Mouse (Mus musculus): ENCODE results near the gene Wdr26. TPM values are rescaled to one million over a fixed set of nuclear protein-coding genes. Genes with fewer than 3 reads are reported as not detected.
A peak's percentile ranks its signal among the peaks of the same experiment; 100 is the strongest.

Gene Wdr26
- polyA plus RNA-seq, 1 experiment = 16.0 TPM

GRCm38 (mm10) chr1:181245067-181245466 is 33.3 kb upstream of the Wdr26 start:
- no peak for DNase-seq (ENCODE audit: low read depth, low spot score)
- 91% methylated on average over 2 of the region's 2 CpGs for WGBS

DNA sequence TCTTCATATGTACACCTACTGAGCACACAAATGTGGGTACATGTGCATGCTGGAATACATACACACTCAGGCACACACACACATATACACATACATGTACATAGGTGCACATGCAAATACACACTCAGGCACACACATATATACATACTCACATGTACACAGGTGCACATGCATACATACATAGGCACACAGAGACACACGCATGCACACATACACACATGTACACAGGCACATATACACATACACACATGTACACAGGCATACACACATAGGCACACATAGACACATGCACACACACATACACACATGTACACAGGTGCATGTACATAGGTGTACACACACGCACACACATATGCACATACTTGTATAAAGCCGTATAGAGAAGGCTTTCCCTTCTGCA is 29.4 kb upstream of the Wdr26 start:
- 98% methylated on average over 3 of the region's 3 CpGs for WGBS

GRCm38 (mm10) chr1:181237332-181237731 is 25.5 kb upstream of the Wdr26 start:
- no peak for DNase-seq (ENCODE audit: low read depth, low spot score)
- WGBS = 54% methylated on average over 5 of the region's 5 CpGs

More for the DNA sequence above, 29.4 kb upstream of the Wdr26 start:
- no peak for DNase-seq (ENCODE audit: low read depth, low spot score)

DNA sequence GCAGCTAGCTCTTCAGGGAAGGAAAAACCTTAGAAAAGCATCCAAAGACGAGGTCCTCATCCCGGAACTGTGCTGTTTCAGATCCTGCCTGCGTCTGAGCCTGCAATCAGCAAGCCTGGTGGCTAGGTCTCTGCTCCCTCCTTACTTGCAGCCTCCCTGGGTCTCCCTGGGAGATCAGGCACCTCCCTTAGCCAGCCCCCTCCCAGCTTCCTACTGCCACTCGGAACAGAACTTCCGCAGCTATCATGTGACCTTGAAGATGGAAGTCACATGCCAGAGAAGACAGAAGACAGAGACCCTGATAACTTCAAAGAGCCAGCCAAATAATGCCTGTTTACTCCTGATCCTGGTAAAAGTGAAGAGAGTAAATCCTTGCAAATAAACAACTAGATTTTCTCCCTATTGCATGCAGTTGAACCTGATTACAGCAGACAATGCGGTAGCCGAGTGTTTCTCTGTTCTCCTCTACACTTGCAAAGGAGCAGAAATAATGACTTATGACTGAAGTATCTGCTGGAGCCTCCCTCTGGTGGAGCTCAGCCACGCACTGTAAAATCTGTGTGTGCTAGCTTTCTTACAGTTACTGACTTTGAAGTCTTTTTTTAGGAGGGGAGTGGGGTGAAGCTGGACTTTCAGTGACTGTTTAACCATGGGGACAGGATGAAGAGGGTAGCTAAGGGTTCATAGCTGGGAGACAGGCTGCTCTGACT is 22.7 kb upstream of the Wdr26 start:
- 50% methylated on average over 8 of the region's 8 CpGs for WGBS
- no peak for DNase-seq (ENCODE audit: low read depth, low spot score)

GRCm38 (mm10) chr1:181233734-181234133 is 21.9 kb upstream of the Wdr26 start:
- WGBS = 66% methylated on average over 6 of the region's 6 CpGs
- no peak for DNase-seq (ENCODE audit: low read depth, low spot score)

GRCm38 (mm10) chr1:181232307-181233027 is 20.7 kb upstream of the Wdr26 start:
- DNase-seq (ENCODE audit: low read depth, low spot score) = peak; percentile 59
- WGBS = 20% methylated on average over 8 of the region's 8 CpGs

DNA sequence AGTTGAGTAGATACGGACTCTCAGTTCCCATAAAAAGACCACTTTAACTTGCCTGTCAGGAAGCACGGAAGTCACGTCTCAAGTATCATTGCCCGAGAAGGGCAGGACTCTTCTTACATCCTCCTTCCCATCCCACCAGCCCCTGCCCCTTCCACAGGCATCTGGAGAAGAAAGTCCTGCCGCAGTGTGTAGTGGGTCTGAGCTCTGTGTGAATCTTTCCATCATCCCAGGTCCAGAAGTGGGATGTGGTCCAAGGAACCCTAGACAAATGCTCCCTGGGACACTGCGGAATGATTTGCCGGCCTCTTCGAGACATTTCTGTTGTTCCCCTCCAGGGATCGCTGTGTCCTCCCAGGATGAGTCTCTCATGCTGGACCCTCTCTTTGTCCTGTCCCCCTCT is 20.0 kb upstream of the Wdr26 start:
- no peak for DNase-seq (ENCODE audit: low read depth, low spot score)
- WGBS = 93% methylated on average over 9 of the region's 9 CpGs

GRCm38 (mm10) chr1:181231262-181231661 is 19.5 kb upstream of the Wdr26 start:
- WGBS = 82% methylated on average over 7 of the region's 7 CpGs
- DNase-seq (ENCODE audit: low read depth, low spot score) = no peak

GRCm38 (mm10) chr1:181230731-181231148 is 18.9 kb upstream of the Wdr26 start:
- WGBS = 11% methylated on average over 10 of the region's 10 CpGs
- peak; percentile 64 for DNase-seq (ENCODE audit: low read depth, low spot score)

DNA sequence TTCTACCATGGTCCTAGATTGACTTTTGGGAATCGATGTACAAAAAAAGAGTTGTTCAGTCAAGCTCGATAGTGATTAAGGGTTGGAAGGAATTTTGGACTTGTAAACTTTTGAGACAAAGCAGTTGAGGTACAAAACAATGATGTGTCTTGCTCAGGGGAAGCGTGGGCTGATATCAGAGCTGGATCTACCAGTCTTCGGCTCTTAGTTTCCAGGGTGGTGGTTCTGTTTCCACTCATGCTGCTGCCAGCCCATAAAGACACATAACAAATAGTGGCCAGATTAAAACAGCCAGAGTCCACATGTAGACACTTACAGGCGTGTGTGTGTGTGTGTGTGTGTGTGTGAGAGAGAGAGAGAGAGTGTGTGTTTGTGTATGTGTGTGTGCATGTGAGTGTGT is 17.2 kb upstream of the Wdr26 start:
- 70% methylated on average over 5 of the region's 5 CpGs for WGBS
- DNase-seq (ENCODE audit: low read depth, low spot score) = no peak

GRCm38 (mm10) chr1:181228591-181228990 is 16.8 kb upstream of the Wdr26 start:
- no peak for DNase-seq (ENCODE audit: low read depth, low spot score)
- 89% methylated on average over 5 of the region's 5 CpGs for WGBS

GRCm38 (mm10) chr1:181227804-181228203 is 16.0 kb upstream of the Wdr26 start:
- WGBS = 85% methylated on average over 11 of the region's 11 CpGs
- no peak for DNase-seq (ENCODE audit: low read depth, low spot score)

GRCm38 (mm10) chr1:181226850-181227249 is 15.0 kb upstream of the Wdr26 start:
- DNase-seq (ENCODE audit: low read depth, low spot score) = no peak
- WGBS = 56% methylated on average over 11 of the region's 11 CpGs

DNA sequence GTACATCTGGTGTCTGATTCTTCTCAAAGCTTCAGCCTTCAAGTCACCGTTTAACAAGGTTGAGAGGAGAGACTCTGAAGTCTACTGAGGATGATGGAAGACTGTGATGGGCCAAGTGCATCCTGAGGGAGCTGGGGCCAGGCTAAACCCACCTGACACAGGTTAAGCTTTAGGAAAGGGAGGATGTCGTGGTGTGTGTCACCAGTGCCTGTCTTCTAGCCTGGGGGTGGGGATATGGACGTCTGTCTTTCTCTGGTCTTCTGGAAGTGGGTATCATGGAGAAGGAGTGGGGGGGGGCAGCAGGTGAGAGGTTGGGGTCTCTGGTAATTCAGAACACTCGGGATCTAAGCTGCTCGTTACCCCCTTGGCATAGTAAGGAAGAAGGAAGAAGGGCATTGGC is 13.5 kb upstream of the Wdr26 start:
- 75% methylated on average over 5 of the region's 5 CpGs for WGBS
- DNase-seq (ENCODE audit: low read depth, low spot score) = no peak

DNA sequence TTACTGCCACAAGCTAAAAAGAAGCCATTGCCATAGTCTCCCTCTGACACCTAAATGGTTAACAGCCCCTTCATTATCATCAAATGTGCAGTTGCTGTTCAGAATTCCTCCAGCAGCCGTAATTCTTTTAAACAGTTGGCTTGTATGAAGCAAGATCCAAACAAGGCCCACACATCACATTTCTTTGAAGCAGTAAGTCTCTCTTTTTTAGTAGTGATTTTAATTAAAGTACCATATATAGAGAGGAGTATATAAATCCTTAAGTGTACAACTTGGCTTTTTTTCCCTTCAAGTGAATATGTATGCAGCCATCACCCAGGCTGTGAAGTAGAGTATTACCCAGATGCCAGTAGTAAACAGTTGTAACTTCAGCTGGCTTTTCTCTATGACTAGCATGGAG is 10.2 kb upstream of the Wdr26 start:
- WGBS = 79% methylated on average over 1 of the region's 1 CpGs
- no peak for DNase-seq (ENCODE audit: low read depth, low spot score)

- no peak for DNase-seq (ENCODE audit: low read depth, low spot score)
- 91% methylated on average over 4 of the region's 4 CpGs for WGBS
These were observed 4.5 kb upstream of the Wdr26 start for GRCm38 (mm10) chr1:181216315-181216714.

- 88% methylated on average over 8 of the region's 8 CpGs for WGBS
- DNase-seq (ENCODE audit: low read depth, low spot score) = no peak
These were observed 2.7 kb upstream of the Wdr26 start for GRCm38 (mm10) chr1:181214296-181215035.

GRCm38 (mm10) chr1:181211403-181211919 is 340 bp downstream of the Wdr26 start:
- WGBS = under 1% methylated on average over 22 of the region's 72 CpGs
- no peak for DNase-seq (ENCODE audit: low read depth, low spot score)

DNA sequence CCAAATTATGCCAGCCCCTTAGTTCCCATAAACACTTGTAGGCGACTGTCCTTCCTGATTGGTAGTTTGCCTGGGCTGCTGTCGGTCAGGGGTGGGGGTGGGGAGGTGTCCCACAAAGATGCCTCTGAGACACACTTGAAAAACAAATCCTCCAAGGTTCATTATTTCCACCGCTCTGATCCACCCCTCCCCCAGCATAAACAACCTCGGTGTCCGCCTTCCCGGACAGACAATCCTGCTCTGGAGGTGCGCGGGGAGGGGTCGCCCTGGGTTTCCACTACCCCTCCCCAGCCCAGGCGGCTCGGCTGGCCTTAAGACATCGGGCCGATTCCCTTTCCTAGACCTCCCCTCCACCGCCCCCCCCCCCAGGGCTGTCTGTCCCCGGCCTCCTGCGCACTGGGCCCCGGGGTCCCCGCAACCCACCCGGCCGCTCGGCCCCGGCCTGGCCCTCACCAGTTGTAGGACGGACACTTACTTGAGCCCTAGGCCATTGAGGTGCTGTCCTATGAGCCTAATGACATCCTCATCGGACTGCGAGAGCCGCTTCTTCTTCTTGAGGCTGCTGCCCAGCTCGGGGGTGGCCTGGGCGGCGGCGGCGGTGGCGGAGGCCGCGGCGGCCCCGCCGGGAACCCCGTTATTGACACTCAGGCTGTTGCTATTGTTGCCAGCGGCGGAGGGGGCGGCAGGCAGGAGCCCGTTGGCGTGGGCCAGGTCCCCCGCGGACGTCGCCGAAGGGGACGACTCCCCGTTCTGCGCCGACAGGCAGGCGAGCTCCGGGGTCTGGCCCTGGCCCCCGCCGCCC is 999 bp downstream of the Wdr26 start:
- under 1% methylated on average over 55 of the region's 56 CpGs for WGBS
- DNase-seq (ENCODE audit: low read depth, low spot score) = no peak

GRCm38 (mm10) chr1:181210147-181210546 is 1.7 kb downstream of the Wdr26 start:
- WGBS = 6% methylated on average over 4 of the region's 4 CpGs
- DNase-seq (ENCODE audit: low read depth, low spot score) = no peak

Measured in large intestine, adult 2 months (tissue).